Mouse (Mus musculus) heart, postnatal 14 days (tissue): ENCODE results near the gene Rsbn1. TPM values are rescaled to one million over a fixed set of nuclear protein-coding genes. Genes with fewer than 3 reads are reported as not detected.

Source experiments
- total RNA-seq, 2 experiments: library from RNA; stranded (reverse); gene quantifications; 2 replicates each; pipeline ENCODE4 v1.2.3; 2021

Gene Rsbn1
- total RNA-seq, 2 experiments from 2014 or later = 9.8 to 9.9 TPM

Other genes starting within 250 kb of the Rsbn1 start
- 1 to 10 TPM; 4.8 to 5.3 TPM for gene Olfml3, start 176.1 kb upstream of the Rsbn1 start, total RNA-seq
- gene Gm10964, start 174.8 kb upstream of the Rsbn1 start, total RNA-seq = not detected
- 100 to 1,000 TPM; 113 to 115 TPM for gene Hipk1, start 122.6 kb upstream of the Rsbn1 start, total RNA-seq
- gene Dclre1b, start 104.7 kb upstream of the Rsbn1 start, total RNA-seq = 10 to 100 TPM; 11.7 to 12.7 TPM
- 10 to 100 TPM; 12.7 to 13.9 TPM for gene Ap4b1, start 104.6 kb upstream of the Rsbn1 start, total RNA-seq
- gene Gm43064, start 104.5 kb upstream of the Rsbn1 start, total RNA-seq = under 1 TPM; 0.12 TPM
- gene Bcl2l15, start 81.5 kb upstream of the Rsbn1 start, total RNA-seq = not detected
- gene Ptpn22, start 54.3 kb upstream of the Rsbn1 start, total RNA-seq = 1 to 10 TPM in 1 of 2 experiments, under 1 TPM in 1; 0.84 to 2.3 TPM
- 10 to 100 TPM; 10.1 to 11.2 TPM for gene Phtf1, start 54.0 kb downstream of the Rsbn1 start, total RNA-seq